Mouse (Mus musculus): Measurements from ENCODE around the gene Denr.
A peak's percentile ranks its signal among the peaks of the same experiment; 100 is the strongest.

Gene Denr

GRCm38 (mm10) chr5:123906146-123906975, 614 bp upstream of the Denr start:
- peak in 1 of 2 experiments; percentile 50 for DNase-seq (ENCODE audit: inconsistent age in 2 of 2, low spot score in 1 of 2)

- no peak for DNase-seq (ENCODE audit: inconsistent age in 2 of 2, low spot score in 1 of 2)
These were observed 629 bp downstream of the Denr start for GRCm38 (mm10) chr5:123907631-123907977.

- DNase-seq (ENCODE audit: inconsistent age in 2 of 2, low spot score in 1 of 2), result peak; percentile 75 to 84
These were observed 7.9 kb downstream of the Denr start for GRCm38 (mm10) chr5:123914852-123915251.

- DNase-seq (ENCODE audit: inconsistent age in 2 of 2, low spot score in 1 of 2), result no peak
These were observed 15.1 kb downstream of the Denr start for GRCm38 (mm10) chr5:123922112-123922511.

GRCm38 (mm10) chr5:123927118-123927517, 20.1 kb downstream of the Denr start, which contains the start of gene Gm43518:
TSS of gene Gm43518 (plus strand) at chr5:123927418.
- no peak for DNase-seq (ENCODE audit: inconsistent age in 2 of 2, low spot score in 1 of 2)

GRCm38 (mm10) chr5:123930508-123930989, 23.6 kb downstream of the Denr start, which contains the start of gene Ccdc62:
TSS of gene Ccdc62 (plus strand) at chr5:123930679.
- DNase-seq (ENCODE audit: inconsistent age in 2 of 2, low spot score in 1 of 2), result peak; percentile 96 to 97

- no peak for DNase-seq (ENCODE audit: inconsistent age in 2 of 2, low spot score in 1 of 2)
These were observed 24.2 kb downstream of the Denr start for GRCm38 (mm10) chr5:123931131-123931530.

GRCm38 (mm10) chr5:123932927-123933326, 26.0 kb downstream of the Denr start:
- no peak for DNase-seq (ENCODE audit: inconsistent age in 2 of 2, low spot score in 1 of 2)

- DNase-seq (ENCODE audit: inconsistent age in 2 of 2, low spot score in 1 of 2), result peak in 1 of 2 experiments; percentile 22
These were observed 26.6 kb downstream of the Denr start for GRCm38 (mm10) chr5:123933556-123933955.

GRCm38 (mm10) chr5:123933957-123934591, 27.1 kb downstream of the Denr start:
- DNase-seq (ENCODE audit: inconsistent age in 2 of 2, low spot score in 1 of 2), result peak in 1 of 2 experiments; percentile 52

- DNase-seq (ENCODE audit: inconsistent age in 2 of 2, low spot score in 1 of 2), result peak in 1 of 2 experiments; percentile 16
These were observed 29.0 kb downstream of the Denr start for GRCm38 (mm10) chr5:123935931-123936330.

GRCm38 (mm10) chr5:123938479-123938878, 31.5 kb downstream of the Denr start:
- peak in 1 of 2 experiments; percentile 15 for DNase-seq (ENCODE audit: inconsistent age in 2 of 2, low spot score in 1 of 2)

GRCm38 (mm10) chr5:123946546-123946945, 39.6 kb downstream of the Denr start:
- DNase-seq (ENCODE audit: inconsistent age in 2 of 2, low spot score in 1 of 2), result no peak

- DNase-seq (ENCODE audit: inconsistent age in 2 of 2, low spot score in 1 of 2), result peak in 1 of 2 experiments; percentile 81
These were observed 40.2 kb downstream of the Denr start for GRCm38 (mm10) chr5:123947041-123947761.

- DNase-seq (ENCODE audit: inconsistent age in 2 of 2, low spot score in 1 of 2), result peak in 1 of 2 experiments; percentile 31
These were observed 45.5 kb downstream of the Denr start for GRCm38 (mm10) chr5:123952365-123953045.

GRCm38 (mm10) chr5:123957213-123957612, 50.2 kb downstream of the Denr start:
- no peak for DNase-seq (ENCODE audit: inconsistent age in 2 of 2, low spot score in 1 of 2)

GRCm38 (mm10) chr5:123959018-123959417, 52.0 kb downstream of the Denr start:
- DNase-seq (ENCODE audit: inconsistent age in 2 of 2, low spot score in 1 of 2), result no peak

GRCm38 (mm10) chr5:123960129-123960528, 53.2 kb downstream of the Denr start:
- DNase-seq (ENCODE audit: inconsistent age in 2 of 2, low spot score in 1 of 2), result no peak

- DNase-seq (ENCODE audit: inconsistent age in 2 of 2, low spot score in 1 of 2), result no peak
These were observed 54.1 kb downstream of the Denr start for GRCm38 (mm10) chr5:123961046-123961445.

GRCm38 (mm10) chr5:123964208-123964607, 57.2 kb downstream of the Denr start:
- DNase-seq (ENCODE audit: inconsistent age in 2 of 2, low spot score in 1 of 2), result no peak

- no peak for DNase-seq (ENCODE audit: inconsistent age in 2 of 2, low spot score in 1 of 2)
These were observed 59.8 kb downstream of the Denr start for GRCm38 (mm10) chr5:123966759-123967158.
